Mouse (Mus musculus): ENCODE results near the gene Ndufa5. TPM values are rescaled to one million over a fixed set of nuclear protein-coding genes. Genes with fewer than 3 reads are reported as not detected.

Gene Ndufa5
- 5.3 and 9.5 TPM in 2 replicates for polyA plus RNA-seq (2012)

DNA sequence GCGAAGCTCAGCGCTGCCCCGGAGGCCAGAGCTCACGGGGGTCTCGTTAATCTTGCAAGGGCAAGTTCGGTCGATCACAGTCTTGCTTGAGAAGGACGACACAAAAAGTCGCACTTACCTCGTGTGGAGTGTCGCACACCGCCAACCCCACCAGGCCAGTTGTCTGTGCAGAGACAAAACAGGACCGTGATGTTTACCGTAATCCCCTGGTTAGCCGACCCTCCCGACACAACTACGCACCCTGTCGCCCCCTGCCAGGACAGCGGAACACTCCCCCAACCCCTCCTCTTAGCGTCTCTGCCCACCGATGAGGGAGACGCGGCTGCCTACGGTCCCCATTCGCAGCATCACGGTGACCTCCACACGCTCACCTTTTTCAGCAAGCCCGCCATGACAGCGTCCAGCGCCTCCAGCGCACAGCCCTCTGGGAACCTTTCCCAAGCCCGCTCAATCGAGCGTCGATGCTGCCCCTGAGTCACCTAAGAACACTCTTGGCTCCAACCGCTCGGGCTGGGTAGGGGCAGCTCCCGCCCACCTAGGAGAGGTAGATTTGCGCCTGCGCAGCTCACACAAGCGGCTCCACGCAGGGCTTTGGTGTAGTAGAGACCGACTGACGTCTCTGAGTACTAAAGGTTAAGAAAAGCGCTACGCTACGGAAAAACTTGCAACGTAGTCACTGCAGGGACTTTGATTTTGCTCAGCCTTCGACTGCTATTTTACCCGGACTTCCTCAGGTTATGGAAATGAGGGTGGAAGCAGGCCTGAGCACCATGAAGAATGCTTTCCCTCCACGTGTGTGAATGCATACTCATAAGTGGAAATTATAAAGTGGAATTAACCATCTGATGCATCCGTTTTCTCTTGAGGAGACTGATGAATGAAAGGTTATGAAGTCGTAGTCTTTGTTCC, at the start of gene Ndufa5:
Ndufa5 (minus strand) TSS at position 859 of the 909 bp plus-strand sequence.
- TF ChIP-seq GATA1 (IDR thresholded peaks at IDR 0.05; ENCODE audit: low read length) = no peak

DNA sequence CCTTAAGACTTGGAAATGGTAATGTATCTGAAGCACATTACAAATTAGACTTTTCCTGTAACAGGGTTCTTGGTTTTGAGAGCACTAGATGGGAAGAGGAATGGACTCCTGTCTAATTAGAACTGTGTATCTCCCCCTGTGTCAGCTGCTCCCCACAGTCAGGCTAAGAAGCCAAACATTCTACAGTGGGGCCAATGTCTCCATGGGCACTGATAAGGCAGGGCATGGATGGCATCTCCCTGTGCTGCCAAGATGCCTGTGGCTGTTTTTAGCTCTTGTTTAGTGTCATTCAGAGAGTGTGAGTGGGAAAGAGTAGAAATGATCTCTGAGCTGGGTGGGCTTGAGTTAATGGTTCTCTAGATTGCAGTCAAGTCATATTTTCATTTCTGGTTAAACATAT, 45.5 kb upstream of the Ndufa5 start:
- TF ChIP-seq GATA1 (IDR thresholded peaks at IDR 0.05; ENCODE audit: low read length) = no peak

DNA sequence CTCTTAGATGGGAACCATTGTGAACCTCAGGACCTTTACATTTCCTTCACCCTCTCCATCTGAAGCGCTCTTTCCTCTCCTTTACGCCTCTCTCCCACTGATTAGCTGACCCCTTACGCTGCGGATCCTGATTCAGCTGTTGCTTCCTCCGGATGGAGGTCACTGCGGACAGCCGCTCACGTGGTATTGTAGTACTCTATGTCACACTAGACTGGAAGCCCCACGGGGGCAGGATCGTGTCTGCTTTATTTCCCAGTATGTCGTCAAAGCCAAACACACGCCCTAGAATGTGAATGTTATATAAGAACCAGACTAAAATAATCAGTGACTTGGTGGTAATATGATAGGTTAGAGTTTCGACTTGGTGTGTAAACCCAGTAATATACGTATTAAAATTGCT, 44.6 kb upstream of the Ndufa5 start:
- TF ChIP-seq GATA1 (IDR thresholded peaks at IDR 0.05; ENCODE audit: low read length) = no peak

DNA sequence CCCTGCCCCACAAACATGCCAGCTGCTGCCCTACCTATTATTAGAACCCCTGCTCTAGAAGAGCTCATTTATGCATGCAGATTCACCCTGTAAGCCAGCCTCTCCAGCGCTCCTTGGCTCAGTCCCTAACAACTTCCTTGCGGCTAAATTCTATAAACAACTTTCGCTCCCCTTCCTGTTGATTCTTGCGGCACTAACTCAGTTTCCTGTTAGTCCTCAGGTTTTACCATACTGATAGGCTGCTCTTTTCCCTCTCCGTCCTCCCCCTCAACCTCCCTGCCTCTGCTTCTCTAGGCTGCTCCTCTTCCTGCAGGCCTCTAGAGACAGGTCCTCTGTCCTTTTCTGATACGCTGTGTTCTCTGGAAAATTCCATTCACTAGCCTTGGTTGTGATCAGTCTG, 43.3 kb upstream of the Ndufa5 start:
- no peak for TF ChIP-seq GATA1 (IDR thresholded peaks at IDR 0.05; ENCODE audit: low read length)

DNA sequence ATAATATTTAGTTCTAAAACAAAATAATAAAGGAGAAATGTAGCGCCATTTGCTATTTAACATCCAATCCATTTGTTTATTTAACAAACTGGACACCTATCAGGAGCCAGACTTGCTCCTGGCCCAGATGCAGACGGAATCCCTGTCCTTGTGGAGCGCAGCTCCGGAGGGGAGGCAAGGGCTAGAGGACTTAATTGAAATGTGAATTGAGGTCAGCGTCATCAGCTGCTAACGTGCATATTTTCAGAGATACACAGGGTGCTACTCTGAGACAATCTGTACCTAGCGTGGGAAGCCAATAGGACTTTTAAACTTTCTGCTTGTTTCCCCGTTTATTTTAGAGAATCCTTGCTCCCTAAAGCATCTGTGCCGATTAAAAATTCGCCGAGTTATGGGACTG, 42.5 kb upstream of the Ndufa5 start:
- TF ChIP-seq GATA1 (IDR thresholded peaks at IDR 0.05; ENCODE audit: low read length) = no peak

DNA sequence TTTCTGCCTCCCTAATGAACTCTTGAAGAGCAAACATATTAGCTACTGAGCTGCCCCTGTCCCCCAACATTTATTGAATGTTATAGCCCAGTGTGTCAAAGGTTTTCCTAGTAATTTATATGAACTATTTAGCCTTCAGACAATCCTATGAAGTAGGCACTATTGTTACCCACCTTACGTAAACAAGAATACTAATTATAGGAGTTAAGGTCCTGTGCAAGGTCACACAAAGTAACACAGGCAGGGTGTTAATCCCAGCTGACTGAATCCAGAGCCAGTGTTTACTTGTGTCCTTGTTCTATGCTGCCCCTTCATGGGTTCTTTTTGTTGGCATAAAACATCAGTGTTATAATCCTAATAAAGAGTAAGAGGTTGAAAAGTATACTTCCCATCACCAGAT, 41.9 kb upstream of the Ndufa5 start:
- TF ChIP-seq GATA1 (IDR thresholded peaks at IDR 0.05; ENCODE audit: low read length) = no peak

DNA sequence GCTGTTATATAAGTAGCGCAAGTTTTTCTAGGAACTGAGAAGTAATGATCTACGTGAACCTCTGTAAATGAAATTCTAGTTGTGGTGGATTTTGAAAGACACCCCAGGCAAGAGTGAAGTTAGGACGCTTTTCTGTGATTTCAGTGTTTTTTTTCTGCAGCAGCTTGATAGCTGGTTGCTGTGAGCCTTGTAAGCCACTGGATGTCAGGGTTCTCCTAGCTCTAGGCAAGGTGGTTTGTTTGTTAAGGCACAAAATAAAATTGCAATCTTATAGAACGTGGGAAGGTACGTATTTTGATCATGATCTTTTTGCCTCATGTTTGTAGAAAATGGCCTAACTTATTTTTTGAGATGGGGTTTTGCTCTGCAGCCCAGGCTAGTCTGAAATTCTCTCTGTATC, 41.1 kb upstream of the Ndufa5 start:
- TF ChIP-seq GATA1 (IDR thresholded peaks at IDR 0.05; ENCODE audit: low read length) = no peak

DNA sequence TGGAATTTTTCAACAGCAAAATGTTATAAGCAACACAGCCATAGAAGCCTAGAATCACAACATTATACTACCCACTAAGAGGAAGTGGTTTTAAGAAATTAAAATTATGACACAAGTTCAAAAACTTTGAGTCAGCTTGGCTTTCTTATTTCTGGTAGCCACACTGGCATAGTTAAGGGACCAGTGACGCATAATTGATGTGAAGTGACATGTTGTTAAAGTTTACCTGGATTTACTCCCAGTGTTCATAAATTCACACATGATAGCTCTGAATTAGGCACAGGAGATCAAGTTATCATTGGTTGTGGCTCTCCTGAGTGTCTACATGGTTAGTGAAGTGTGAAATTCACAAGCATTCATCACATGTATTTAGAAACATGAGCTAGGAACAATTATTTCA, 37.1 kb upstream of the Ndufa5 start:
- TF ChIP-seq GATA1 (IDR thresholded peaks at IDR 0.05; ENCODE audit: low read length) = no peak

DNA sequence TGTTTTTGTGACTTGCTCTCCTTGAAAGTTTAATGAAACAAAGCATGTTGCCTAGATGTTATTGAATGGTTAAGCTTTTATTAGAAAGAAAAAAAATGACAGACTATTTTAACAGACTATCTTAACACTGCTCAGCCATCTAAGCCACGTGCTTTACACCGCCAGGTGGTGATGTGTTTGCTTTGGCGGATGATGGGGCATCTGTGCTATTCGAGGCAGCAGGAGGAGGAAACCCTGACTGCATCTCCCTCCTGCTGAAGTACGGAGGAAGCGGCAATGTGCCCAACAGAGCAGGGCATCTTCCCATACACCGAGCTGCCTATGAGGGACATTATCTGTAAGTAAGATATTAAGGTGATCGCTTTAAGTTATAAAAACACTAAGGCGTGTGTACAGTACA, 36.3 kb upstream of the Ndufa5 start:
- TF ChIP-seq GATA1 (IDR thresholded peaks at IDR 0.05; ENCODE audit: low read length) = no peak

DNA sequence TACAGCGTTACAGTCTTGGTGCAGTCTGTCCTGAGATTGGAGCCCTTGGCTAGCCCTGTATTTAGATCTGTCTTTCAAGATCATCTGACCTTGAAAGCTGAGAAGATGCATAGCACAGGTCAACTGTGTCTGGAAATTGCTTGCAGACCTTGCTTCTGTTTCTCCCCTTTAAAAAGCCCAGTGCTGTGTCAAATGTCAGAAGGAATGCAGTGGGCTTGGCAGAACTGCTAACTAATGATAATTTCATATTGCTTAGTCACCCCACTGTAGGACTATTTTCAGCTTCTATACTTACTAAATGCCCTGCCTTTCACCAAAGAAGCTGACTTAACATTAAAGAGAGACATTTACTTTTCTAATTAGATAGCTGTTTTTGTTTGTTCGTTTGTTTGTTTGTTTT, 27.7 kb upstream of the Ndufa5 start:
- TF ChIP-seq GATA1 (IDR thresholded peaks at IDR 0.05; ENCODE audit: low read length) = no peak

DNA sequence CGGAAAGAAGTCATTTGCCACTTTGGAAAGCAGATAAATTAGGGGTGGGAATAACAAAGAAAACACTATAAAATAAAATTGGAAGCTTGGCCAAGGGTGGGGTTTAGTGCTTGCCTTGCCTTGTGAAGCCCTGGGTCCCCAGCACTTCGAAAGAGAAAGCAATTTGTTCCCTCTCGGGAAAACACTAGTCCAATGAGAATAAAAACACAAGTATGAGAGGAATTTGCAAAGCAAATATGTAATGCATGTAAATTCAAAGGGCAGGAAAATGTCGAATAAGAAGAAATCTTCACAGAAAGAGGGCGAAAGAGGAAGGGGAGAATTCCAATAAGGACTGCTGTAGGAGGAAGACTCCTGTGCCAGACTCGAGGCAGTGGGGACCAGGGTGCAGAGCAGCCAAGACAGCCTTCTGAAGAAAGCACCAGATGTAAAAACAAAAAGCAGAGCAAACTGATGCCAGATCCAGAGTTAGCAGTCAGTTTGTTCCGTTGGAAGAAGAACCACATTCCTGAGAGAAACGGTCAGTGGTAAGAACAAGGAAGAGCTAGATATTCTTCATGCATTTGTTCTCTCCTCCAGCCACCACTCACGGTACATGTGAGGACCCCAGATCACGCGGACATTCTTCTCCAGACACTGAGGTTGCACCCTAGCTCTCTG, 26.7 kb upstream of the Ndufa5 start:
- no peak for TF ChIP-seq GATA1 (IDR thresholded peaks at IDR 0.05; ENCODE audit: low read length)

DNA sequence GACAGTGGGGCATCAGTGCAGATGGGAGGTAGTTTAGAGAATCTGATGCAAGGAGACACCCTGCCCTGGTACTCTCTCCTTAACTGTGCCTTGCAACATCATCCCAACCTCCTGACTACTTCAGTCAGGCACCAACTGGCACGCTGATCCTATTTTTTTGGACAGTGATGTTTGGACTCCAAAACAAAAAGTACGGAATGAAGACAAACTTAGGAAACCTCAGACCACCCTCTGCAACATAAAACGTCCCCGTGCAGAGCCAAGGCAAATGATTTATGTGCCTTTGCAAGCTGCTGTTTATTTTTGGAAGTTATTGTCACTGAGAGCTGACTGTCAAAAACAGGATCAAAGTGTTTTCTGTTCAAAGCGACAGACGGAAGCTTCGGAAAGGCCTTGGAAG, 24.2 kb upstream of the Ndufa5 start:
- no peak for TF ChIP-seq GATA1 (IDR thresholded peaks at IDR 0.05; ENCODE audit: low read length)

DNA sequence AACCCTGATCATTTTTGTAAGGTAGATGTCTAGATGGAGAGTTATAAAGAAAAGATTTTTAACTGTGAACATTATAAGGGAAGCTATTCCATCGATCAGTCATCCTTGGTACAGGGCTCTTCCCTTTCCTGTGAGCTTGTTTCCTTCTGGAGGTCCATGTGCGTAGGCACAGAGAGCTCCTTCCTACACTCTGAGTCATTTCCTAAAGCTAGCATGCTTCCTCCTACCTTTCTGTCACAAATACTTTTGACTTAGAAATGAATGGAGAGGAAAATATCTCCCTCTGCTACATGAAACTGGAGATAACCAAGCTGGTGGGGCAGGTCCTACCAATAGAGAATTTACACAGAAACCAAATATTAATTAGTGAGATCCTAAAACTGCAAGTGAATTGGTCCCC, 22.0 kb upstream of the Ndufa5 start:
- no peak for TF ChIP-seq GATA1 (IDR thresholded peaks at IDR 0.05; ENCODE audit: low read length)

DNA sequence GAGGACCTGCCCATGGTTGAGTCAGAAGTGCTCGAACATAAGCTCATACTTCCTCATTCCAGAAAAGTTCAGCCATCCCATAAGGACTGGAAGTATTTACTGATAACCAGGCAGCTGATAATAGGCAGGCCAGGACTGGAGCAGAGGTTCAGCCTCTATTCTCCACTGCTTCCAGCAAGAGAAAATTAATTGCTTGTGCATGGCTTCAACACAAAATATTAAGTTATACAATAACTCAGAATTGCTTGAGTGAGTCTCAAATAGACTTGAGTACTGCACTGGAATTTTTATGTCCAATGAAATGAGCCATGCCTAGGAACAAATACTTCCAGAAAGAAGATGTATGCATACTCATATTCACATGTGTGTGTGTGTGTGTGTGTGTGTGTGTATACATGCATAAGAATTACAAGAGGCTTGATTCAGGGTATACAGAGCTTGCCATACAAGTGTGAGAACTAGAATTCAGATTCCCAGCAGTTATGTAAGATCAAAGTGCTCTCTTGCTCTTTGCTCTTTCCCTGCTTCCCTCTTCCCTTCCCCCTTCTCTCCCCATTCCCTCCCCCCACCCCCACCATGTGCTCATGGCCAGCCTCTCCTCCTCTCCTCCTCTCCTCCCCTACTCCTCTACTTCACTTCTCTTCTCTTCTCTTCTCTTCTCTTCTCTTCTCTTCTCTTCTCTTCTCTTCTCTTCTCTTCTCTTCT, 19.1 kb upstream of the Ndufa5 start:
- TF ChIP-seq GATA1 (IDR thresholded peaks at IDR 0.05; ENCODE audit: low read length) = no peak

DNA sequence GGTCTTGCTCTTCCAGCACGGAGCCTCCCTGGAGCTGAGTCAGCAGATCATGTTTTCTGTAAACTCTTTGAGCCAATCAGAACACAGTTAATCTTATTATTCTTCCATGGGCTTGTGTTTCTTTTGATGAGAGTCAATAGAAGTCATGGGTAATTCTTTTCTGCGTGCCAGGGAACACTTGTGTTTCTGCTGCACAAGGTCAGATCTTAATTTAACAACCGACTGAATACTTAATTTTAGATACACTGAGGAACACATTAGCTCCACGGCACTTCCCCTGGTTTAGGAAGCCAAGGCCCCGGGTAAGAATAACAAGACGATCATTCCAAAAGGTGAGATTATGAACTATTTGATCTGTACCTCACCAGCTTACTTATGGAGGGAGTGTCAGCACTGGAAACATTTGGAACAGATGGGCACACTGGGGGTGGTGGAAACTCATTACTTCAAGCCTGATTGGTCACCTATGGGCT, 15.3 kb upstream of the Ndufa5 start:
- no peak for TF ChIP-seq GATA1 (IDR thresholded peaks at IDR 0.05; ENCODE audit: low read length)

DNA sequence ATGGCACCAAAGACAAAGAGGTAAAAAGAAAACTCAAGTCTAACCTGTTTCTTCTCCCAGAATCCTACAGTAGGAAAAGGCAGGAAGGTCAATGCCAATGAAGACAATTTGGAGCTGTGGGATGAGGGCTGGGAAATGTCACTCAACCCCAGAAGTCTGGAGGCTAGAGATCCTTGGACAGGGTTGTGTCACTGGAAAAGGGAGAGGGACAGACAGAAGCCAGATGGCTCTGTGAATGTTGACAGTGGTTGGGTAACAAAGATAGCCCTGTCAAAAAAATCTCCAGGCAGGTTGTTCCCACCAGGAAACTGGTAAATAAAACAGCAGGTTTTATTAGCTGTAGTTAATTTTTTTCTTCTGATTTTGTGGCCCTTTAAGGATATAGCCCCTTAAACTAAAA, 14.6 kb upstream of the Ndufa5 start:
- no peak for TF ChIP-seq GATA1 (IDR thresholded peaks at IDR 0.05; ENCODE audit: low read length)
